Mouse (Mus musculus): ENCODE data around the gene Slc18a3.

DNA sequence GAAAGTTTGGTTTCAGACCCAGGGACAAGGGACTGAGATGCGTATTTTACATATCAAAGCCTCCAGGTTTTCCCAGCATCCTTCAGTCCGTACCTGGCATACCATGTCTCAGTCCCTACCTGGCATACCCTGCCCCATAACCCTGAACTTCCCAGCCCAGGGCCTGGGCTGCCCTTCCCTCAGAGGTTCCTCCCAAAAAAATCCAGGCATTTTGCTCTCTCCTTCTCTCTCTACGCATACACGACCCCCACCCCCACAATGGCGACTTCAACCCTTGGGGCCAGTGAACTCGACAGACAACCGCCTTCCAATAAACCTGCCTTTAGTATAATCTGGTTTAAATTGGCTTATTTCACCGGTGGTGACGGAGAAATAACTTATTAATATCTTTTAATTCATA, 48.3 kb upstream of the Slc18a3 start:
- TF ChIP-seq USF1 (IDR thresholded peaks at IDR 0.05; ENCODE audit: low read depth) (no peak), E2F4 (IDR thresholded peaks at IDR 0.05; ENCODE audit: insufficient read depth) (no peak), TCF3 (IDR thresholded peaks at IDR 0.05; ENCODE audit: insufficient read length, low read depth) (no peak), POLR2A (IDR thresholded peaks at IDR 0.05; ENCODE audit: insufficient read length, low read depth) (no peak), CEBPB (IDR thresholded peaks at IDR 0.05; ENCODE audit: insufficient read depth, poor library complexity, severe bottlenecking) (no peak), POLR2AphosphoS2 (IDR thresholded peaks at IDR 0.05; ENCODE audit: insufficient read length, low read depth) (no peak), TCF12 (IDR thresholded peaks at IDR 0.05; ENCODE audit: insufficient read depth, poor library complexity, severe bottlenecking) (no peak), MAX (IDR thresholded peaks at IDR 0.05; ENCODE audit: low read depth) (no peak), REST (IDR thresholded peaks at IDR 0.05; ENCODE audit: insufficient read depth, insufficient read length) (no peak), MYOD1 (IDR thresholded peaks at IDR 0.05; ENCODE audit: control insufficient read depth in 1 of 3, insufficient read length in 2 of 3, low read depth in 2 of 3) (no peak)

All from myocyte (in vitro differentiated cells).